Mouse (Mus musculus) urinary bladder, postnatal 0 days (tissue): ENCODE measurements around the gene Ror1. TPM values are rescaled to one million over a fixed set of nuclear protein-coding genes. Genes with fewer than 3 reads are reported as not detected.

Experiments
- polyA plus RNA-seq: library from polyadenylated mRNA; unstranded; fragments of >200 nt; fragmentation: Nextera tagmentation; extraction: Ambion mirVana; gene quantifications from 2 replicates; pipeline ENCODE4 v1.2.1, GENCODE M21; 2015

Gene Ror1
- polyA plus RNA-seq = 9.3 and 10.8 TPM in 2 replicates

GRCm38 (mm10) chr4:100095685-100096595, at the start of gene Ror1:
Gene Ror1 (plus strand): TSS chr4:100095791.

GRCm38 (mm10) chr4:100478592-100479321, 383.2 kb downstream of the Ror1 start, which contains the start of gene Ube2u:
Gene Ube2u (plus strand): TSS chr4:100478849.

Other genes with a start within 250 kb of the Ror1 start
- gene Pgm1, start 166.4 kb upstream of the Ror1 start, polyA plus RNA-seq = 69.9 and 82.5 TPM in 2 replicates
- 13.8 and 18.7 TPM in 2 replicates for gene Itgb3bp, start 166.0 kb upstream of the Ror1 start, polyA plus RNA-seq